Mouse (Mus musculus) heart, adult 18-20 months (tissue): ENCODE measurements around the gene Myoc. TPM values are rescaled to one million over a fixed set of nuclear protein-coding genes. Genes with fewer than 3 reads are reported as not detected.
A peak's percentile ranks its signal among the peaks of the same experiment; 100 is the strongest.
"Not testable (repeated sequence)": the region's sequence is repeated elsewhere in the genome, so short reads cannot be mapped to it uniquely, and the experiment has no call there.

Experiments
- DNase-seq, 2 experiments: peaks; one replicate each; pipeline ENCODE4 v3.0.0; 2021 to 2022; ENCODE audit warnings: mixed read lengths in 1 of 2
- long read RNA-seq, 2 experiments: library from polyadenylated mRNA; stranded (forward); transcript quantifications; one replicate each; pipeline ENCODE4 v2.0.0; 2021
- total RNA-seq, 2 experiments: library from RNA; stranded (reverse); gene quantifications; 2 replicates each; pipeline ENCODE4 v1.2.3; 2021

The Myoc gene
- total RNA-seq, result 1 to 10 TPM; 2.9 to 3.9 TPM
- long read RNA-seq, experiment 1, partial matches to known transcripts, result 0 of 3 reads
- long read RNA-seq, experiment 1, other reads (novel, unspliced or antisense), result 1 of 3 reads
- long read RNA-seq, experiment 2, partial matches to known transcripts, result 0 of 1 reads
- long read RNA-seq, experiment 2, other reads (novel, unspliced or antisense), result 0 of 1 reads

DNA sequence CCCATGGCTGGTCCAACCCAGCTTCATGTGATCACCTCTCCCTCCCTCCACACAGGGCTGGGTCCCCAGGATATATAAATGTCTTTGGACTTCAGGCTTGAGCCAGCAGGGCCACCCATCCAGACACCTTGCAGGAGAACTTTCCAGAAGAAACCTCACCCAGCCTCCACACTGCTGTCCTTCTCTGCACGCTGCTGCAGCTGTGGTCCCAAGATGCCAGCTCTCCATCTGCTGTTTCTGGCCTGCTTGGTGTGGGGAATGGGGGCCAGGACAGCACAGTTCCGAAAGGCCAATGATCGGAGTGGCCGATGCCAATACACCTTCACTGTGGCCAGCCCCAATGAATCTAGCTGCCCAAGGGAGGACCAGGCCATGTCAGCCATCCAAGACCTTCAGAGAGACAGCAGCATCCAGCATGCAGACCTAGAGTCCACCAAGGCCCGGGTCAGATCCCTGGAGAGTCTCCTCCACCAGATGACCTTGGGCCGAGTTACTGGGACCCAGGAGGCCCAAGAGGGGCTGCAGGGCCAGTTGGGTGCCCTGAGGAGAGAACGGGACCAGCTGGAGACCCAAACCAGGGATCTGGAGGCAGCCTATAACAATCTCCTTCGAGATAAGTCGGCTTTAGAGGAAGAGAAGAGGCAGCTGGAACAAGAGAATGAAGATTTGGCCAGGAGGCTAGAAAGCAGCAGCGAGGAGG lies at the start of gene Myoc:
Gene Myoc (plus strand): TSS at position 105 of the 700 bp plus-strand sequence.
- peak; percentile 32 to 46 for DNase-seq

DNA sequence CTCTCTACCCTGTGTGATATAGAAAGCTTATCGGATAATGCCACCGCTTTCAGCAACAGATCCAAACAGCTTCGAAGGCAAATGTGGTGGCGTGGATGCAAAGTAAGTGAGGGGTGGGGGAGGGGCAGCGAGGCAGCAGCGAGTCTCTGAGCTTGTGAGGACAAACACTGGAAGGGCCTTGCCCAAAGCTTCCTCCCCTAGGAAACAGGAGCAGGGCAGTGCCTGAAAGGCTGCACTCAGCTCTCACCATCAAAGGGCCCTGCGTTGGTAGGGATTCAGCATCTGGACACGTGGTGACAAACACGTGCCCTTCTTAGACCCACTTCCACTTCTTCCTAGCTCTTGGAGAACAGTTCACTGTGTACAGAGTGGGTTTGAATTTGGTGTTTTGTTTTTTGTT lies 49.5 kb upstream of the Myoc start:
- peak in 1 of 2 experiments; percentile 18 for DNase-seq

DNA sequence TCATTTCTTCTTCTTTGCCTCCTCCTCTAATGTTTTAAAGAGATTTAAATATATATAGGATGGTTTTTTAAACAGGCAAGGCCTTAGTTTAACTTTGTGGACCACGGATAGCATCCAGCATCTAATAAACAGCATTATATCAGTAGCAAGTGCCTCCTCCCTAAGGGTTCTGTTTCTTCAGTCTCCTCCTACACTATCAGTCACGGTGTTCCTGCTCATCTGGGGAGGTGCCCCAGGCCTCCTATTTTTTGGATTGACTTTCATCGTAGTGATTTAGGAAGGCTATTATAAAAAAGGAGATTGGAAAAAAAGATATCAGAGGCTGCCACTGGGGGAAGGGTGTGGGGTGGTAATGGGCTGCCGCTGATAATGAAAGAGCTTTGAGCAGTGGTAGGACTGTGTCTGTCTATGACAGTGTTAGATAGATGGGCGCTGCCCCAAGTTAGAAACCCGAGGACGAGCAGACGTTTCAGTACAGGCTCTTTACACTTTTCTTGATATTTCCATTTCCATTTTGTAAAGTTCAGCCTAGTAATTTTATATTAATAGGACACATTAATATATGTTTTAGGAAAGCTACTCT lies 48.4 kb upstream of the Myoc start:
- no peak for DNase-seq

DNA sequence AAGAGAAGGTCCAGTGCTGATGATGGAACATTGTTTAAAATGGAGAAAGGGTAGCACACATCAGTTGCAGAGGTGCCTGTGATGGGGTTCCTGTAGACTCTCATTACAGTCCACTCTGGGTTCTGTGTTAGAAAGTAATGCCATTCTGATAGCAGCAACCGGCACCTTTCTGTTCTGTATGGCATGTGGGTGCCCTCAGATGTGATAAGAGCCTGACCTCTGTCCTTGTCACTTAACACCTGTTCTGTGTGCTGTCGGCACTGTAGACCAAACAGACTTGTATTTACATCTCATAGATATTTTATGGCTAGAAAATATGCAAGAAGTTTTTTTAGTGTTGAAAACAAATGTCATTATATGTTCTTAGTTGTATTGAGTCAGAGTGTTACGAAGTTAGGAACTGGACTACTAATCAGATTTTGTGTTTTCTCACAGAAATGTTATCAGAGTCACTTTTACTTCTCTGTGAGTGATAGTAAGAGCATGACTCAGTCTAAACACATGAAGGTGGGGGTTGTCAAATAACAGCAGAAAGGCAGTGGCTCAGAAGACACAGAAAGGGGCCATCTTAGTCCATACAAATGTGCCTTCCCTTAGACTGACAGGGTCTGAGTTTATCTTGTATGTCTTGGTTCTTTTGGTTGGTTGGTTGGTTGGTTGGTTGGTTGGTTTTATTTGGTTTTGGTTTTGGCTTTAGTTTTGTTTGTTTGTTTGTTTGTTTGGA lies 41.4 kb upstream of the Myoc start:
- no peak for DNase-seq

DNA sequence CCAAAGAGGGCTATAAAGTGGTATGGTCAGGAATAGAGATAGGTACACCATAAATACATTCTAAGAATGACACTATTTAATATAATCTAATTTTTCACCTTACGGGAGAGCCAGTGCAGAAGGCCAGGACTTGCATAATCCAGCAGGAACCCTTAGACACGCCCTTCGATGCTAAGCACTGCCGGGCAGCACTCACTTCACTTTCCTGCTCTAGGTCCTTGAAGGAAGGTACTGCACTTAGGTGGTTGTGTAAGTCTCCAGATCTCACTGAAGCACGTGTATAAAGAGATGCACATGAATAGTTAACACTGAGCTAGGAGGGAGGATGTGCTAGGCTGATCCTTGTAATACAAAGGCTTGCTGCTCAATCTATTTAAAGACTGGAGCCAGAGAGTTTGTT lies 39.3 kb upstream of the Myoc start:
- no peak for DNase-seq

DNA sequence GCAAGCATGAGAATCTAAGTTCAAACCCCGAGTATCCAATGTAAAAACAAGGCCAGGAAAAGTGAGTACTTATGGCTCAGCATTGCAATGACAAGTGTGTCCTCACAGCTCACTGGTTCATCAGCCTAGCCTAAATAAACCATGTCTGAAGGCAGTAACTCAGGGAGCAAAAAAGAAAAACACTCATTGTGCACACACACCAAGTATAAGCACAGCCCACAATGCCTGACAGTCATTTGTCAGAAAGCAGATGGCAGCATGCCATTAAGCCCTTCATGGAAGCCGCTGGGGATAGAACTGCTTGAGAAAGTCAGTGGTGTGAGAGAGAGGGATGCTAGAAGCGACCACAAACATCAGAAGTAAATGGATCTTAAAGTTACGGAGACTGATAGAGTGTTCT lies 37.7 kb upstream of the Myoc start:
- no peak for DNase-seq

DNA sequence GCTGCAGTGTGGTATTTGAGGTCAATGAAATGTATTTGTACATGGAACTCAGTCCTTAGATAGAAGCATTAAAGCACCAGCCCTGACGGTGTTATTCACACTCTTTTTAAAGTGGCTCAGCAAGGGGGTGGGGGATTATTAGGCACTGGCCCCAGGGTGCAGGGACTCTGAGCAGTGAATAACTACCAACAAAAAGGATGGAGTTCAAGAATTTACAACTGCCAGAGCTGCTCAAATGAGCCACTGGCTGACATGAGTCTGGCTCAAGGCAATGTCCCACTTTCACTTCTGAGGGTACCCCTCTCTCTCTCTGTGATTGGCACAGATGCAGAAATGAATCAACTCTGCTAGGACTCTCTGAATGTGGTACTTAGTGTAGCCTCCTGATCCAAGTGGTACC lies 30.8 kb upstream of the Myoc start:
- no peak for DNase-seq

DNA sequence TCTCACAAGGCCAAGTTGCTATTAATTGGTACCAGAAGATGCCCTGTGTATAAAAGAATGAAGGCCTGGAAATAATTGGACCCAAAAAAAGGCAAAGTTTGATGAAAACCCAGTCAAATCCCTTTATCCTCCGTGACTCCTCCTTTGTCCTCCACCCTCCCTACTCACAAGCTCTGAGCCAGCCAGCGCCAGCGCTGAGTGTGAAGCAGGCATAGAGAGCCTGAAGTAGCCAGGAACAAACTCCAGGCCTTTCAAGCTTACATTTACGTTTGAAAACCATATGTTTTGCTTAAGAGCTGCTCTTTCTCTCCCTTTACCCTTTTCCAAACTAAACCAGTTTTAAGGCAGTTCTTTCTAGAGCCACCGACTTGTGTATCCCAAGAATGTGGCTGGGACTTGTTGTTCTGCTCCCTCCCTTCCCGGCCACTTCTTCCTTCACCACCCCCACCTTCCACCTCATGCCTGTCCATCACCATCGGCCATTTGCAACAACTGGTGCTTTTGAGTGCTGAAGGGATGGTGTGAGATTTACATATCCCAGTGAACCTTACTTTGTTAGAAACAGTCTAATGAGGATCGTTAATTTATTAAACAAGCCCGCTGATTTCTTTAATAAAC lies 29.2 kb upstream of the Myoc start:
- DNase-seq, result no peak

DNA sequence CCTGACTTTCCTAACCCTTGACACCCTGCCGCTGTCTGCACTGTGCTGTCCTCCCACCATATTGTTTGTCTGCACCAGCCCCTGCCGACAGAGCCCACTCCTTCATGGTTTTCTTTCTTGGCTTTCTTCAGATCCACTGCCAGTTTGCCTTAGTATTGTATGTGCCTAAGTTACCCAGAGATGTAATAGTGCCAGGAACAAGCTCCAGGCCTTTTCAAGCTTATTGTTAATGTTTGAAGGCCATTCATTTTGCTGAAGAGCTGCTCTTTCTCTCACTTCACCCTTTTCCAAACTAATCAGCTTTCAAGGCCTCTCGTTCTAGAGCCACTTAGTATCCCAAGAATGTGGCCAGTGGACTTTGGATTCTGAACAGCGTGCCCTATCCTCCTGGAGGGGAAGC lies 27.8 kb upstream of the Myoc start:
- DNase-seq, result no peak

DNA sequence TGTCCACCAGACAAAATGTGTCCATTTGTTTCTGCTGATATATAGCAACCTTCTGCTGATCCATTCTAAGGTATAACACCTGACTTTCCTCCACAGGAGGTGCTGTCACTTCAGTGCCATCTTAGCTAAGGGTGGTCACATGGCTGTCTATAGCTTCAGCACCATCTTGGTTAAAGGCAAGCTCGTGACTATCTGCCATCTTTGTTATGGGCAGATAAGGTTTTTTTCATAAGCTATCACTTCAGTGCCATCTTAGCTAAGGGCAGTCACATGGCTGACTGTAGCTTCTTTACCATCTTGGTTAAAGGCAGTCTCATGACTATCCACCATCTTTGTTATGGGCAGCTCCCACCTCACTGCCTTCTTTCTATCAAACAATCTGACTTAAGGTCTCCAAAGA lies 23.4 kb upstream of the Myoc start:
- no peak for DNase-seq

DNA sequence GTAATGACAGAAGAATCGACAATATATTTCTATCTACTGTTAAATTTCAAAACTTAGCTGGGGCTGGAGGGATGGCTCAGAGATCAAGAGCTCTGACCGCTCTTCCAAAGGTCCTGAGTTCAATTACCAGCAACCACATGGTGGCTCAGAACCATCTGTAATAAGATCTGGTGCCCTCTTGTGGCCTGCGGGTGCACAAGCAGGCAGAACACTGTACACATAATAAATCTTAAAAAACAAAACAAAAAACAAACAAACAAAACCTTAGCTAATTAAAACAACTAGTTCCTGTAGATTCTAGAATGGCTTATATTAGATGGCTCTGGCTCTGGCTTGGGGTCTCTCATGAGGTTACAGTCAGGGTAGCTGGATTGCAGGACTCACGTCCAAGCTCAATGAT lies 18.5 kb upstream of the Myoc start:
- DNase-seq, result no peak

DNA sequence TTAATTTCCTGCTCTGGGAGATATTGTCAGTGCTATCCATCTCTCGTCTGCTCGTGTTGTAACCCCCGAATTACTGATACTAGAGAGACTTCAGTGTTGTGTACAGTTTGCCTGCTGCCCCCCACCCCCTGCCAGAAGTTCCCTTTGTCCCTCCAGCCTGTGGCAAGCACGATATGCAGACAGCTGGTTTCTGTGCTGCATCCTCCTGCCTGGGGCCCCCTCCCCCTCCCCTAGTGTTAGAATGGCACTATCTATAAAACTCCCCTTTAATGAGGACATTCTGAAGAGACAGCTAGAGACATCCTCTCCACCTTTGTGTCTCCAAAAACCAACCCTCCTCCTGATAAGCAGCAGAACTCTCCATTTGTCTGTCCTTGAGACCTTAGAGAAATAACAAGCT lies 15.1 kb upstream of the Myoc start:
- no peak for DNase-seq

DNA sequence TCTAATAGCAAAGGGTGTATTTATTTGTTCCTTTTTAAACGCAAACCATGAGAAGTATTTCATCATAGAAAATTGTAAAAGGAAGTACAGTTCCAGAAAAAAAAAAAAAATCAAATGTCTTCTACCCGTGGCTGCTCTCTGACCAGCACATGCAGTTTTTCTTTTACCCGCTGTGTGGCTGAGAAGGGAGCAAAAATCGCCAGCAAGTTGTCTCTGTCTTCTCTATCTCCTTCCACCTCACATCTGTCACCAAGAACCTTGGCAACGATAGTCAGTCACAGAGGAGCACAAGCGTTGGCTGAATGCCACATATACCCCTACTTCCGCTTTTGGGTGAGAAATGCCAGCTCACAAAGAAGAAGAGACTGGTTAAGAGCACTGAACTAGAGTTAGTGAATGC lies 13.7 kb upstream of the Myoc start:
- DNase-seq, result peak in 1 of 2 experiments; percentile 56

DNA sequence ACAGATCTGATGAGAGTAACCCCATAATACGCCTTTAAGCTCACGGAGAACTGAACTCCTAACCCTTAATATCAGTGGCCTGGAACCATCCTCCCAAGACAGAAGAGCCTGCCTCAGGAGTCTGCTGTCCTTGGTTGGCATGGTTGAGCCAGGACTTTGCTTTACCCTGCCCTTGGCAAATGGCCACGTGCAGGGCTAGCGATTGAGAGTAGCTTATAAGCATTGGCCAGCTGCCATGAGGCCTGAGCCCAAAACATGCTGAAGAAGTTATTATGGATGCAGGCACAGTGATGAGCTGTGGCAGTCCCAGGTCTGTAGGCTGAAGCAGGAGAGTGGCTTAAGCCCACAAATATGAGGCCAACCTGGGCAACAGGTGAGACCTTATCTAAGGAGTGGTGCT lies 11.1 kb upstream of the Myoc start:
- not testable (repeated sequence) for DNase-seq

DNA sequence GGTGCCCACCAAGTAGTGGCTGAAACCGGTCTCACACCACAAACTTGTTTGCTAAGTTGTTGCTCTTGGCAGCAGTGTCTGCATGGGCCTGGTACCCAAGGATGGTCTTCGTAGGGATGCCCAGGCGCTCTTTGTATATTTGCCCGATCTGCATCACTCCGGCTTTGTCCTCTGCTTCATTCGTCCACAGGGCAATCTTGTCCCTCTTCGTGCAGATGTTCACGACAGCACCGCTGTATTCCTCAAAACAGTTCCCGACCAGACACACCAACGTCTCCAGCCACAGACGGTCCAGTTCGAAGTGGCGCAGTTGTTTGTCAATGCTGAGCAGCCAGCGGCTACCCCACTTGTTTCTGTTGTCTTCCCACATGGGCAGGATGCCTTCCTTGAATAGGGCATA lies 10.6 kb upstream of the Myoc start:
- DNase-seq, result not testable (repeated sequence)

DNA sequence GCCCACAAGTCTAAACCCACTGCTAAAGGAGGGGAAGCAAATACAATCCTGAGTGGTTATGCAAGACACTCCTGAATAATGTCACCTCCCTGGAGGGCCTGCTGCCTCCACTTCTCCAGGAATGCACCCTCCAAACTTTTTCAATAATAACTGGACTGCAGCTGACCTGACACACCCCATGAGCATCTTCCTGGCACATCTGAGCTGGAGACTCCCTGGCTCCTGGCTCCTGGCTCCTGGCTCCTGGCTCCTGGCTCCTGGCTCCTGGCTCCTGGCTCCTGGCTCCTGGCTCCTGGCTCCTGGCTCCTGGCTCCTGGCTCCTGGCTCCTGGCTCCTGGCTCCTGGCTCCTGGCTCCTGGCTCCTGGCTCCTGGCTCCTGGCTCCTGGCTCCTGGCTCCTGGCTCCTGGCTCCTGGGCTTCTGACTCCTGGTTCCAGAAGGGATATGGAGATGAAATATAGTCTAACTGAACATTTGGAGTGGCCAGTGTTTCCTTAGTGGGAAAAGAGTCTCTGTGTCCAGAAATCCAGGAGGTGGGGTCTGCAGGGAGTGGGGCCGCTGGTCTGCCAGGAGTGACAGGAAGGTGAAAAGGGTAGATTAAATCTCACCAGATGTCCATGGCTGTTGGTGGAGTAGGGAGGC lies 3.5 kb upstream of the Myoc start:
- peak; percentile 58 to 79 for DNase-seq

DNA sequence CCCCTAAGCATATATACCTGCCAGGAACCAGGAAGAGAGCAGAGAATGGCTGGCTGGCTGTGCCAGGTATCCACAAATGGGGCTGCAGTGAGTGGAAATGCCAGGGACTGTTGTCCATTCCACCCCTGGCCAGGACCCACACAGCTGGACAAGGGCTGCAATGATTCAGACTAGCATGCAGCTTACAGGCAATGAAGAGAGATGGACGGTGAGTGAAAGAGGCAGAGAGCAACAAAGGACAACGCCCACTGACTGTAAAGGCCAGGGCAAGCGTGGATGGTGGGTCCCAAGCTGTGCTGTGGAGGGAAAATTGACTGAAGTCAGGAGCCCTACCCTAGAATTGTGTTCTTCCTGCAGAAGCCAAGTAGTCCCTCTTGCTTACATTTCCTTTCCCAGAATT lies 2.4 kb upstream of the Myoc start:
- DNase-seq, result no peak

DNA sequence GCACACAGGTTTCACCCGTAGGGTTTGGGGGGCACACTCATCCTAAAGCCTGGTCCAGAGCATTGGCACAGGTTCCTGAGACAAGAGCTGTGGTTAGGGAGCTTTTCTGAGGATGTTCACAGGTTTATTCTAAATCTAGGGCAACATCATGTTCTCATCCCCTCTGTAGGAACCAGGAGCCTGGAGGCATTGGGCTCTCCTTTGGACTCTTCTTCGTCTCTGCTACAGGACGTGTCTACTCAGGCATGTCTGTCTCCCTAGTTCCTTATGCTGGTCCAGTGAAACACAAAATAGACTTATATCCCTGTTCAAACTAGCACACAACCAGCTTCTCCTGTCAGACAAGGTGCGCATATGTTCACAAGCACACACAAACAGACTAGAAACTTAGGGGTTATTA lies 420 bp upstream of the Myoc start:
- DNase-seq, result no peak

DNA sequence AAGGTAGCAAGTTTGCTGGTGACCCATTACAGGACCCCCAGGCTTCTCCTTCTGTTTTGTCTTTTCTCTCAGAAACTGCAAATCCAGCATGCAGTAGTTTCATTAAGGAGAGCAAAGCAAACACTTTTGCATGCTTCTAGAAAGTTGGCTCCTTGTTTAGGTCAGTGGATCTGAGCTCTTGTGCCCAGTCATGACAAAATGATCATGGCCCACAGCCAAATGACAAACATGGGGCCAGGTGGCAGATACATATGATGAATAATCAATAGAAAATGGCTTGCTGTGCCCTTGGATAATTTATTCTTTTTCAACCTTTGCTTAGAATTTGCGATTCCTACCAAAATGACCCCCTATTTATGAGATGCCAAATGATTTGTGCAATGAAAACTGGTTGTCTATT lies 906 bp downstream of the Myoc start:
- no peak for DNase-seq

DNA sequence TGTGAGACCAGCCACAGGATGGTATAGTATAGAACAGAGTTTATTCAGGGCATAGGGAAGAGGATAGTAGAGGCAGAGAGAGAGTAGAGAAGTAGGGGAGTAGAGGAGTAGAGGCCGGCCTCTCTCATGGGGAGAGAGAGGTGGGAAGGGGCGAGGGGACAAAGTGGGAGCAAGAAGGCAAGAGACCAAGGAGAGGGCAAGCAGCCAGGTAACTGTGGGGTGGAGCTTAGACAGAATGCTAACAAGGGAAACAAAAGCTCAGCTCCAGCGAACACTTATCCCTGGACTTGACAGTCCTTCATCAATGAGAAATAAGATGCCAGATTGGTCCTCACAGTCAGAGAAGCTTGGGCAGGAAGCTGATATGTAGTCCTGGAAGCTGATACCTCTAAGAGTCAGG lies 3.6 kb downstream of the Myoc start:
- DNase-seq, result no peak

DNA sequence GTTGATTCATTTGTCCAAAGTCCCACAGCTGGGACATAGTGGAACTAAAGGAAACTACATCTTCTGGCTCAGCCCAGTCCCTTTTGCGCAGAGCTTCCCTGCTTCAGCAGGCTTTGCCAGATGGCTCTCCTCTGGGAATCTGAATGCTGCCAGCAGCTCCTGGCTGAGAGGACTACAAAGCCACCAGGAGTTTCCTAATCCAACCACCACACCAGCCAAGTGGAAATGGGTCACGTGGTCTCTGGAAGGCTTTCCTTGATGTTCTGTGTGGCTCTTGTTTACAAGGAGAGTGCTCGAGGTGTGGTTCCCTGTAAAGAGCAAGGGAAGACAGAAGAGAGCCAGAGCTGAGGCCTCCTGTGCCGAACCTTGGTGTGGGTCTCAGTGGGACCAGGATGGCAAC lies 4.8 kb downstream of the Myoc start:
- DNase-seq, result peak; percentile 92 to 96

DNA sequence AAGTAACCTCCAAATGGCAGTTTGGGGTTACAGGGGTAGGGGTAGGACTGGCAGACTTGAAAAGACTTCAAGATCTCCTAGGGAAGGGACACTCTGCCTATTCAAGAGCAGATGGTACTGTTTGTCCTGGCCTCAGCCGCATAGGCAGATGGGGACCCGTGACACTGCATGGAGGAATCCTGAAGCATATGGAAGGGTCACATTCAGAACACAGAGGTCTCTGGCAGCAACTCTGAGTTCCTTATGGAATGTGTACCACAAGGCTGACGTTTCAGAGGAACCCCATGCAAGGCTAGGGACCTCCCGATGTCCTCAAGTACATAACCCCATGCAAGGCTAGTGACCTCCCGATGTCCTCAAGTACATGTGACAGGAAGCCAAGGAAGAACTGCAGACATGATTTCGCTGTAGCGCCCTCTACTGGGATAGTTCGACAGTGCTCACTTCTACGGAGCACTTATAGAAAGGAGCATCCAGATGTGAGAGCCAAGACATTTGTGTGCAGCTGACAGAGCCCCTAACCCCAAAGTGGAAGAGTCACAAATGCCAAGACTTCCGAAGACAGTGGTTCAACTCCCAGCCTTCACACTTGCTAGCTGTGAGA lies 7.2 kb downstream of the Myoc start:
- no peak for DNase-seq
